Mouse (Mus musculus) regulatory T cell (primary cell): Measurements from ENCODE around the gene Thsd7a.

Experiments used
- in situ Hi-C: fragments of 300-600 bp; cut with MboI, MseI; formaldehyde crosslinking; loops from one replicate; pipeline ENCODE4 v1.15.1; 2025; ENCODE audit warnings: high pct_unique_total_duplicates

Gene Thsd7a

GRCm38 (mm10) chr6:12748787-12749530 is at the start of gene Thsd7a:
TSS of gene Thsd7a (minus strand) at chr6:12749410.
- in situ Hi-C loops, result loop anchor here (10.0 kb wide), 1 partner anchor 796 kb away; no protein-coding TSS in a partner anchor

GRCm38 (mm10) chr6:12787129-12787528 is 37.9 kb upstream of the Thsd7a start:
- in situ Hi-C loops, result loop anchor here (25.0 kb wide), 1 partner anchor 375 kb away; no protein-coding TSS in a partner anchor

DNA sequence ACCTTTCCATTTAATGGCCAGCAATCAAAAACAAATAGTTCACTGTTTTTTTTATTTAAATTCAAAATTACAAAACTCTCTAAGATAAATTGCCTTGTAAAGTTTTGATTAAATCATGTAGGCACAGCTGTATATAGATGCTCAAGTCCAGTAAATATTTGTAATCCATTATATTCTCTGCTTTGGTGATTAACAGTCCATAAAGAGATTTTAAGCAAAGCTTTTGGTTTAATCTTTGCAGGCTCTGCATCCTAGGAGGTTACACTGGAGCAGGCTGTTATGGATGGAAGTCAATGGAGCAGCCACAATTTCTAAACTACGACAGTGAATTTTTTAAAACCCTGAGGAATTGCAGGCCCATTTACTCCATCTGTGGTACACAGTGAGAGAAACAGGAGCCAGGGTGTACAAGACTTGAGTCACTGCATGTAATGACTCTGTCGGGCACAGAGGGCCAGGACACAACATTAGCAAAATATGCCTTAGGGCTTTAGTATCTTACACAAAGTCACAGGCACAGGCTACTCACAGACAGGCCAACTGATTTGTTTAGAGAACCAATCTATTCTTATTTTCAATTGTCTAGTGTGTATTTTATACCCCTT is 37.3 kb upstream of the Thsd7a start:
- in situ Hi-C loops, result loop anchor here (25.0 kb wide), 1 partner anchor 376 kb away; no protein-coding TSS in a partner anchor

- in situ Hi-C loops, result loop anchor here (25.0 kb wide), 1 partner anchor 377 kb away; no protein-coding TSS in a partner anchor
These were observed 35.9 kb upstream of the Thsd7a start for GRCm38 (mm10) chr6:12784918-12785618.

- in situ Hi-C loops, result no loop called here
These were observed 23.6 kb upstream of the Thsd7a start for GRCm38 (mm10) chr6:12772799-12773198.

DNA sequence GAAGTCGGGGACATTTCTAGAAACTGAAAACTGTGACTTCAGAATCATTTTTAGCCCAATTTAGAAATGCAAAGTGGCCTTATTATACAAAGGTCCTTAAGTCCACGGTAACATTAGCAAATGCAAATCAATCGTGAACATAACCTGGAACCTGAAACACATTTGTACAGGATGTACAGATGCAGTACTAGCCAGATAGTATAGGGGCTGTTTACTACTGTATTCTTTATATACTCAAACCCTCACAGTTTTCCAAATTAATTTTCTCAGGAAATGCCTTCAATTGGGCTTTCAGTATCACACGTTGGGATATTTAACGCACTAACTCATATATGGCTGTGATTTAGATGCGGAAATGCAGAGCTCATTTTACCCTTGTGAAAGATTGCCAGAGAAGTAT is 16.0 kb upstream of the Thsd7a start:
- in situ Hi-C loops, result no loop called here

DNA sequence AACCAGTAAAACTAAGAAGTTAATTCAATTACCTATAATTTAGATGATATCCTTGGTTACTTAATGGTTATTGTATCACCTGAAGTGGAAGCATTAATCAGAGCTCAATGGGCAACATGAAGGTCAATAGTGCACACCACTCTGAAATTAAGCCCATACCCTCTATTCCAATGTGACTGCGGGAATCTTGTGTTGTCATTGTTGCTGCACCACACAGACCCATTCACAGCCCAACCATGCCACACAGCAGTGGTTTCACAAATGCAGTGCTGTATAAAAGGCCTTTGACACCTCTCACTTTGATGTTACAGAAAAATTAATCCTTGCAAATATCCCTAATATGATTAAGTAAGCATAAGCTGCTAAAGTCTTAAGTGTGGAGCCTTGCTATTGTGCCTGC is 15.4 kb upstream of the Thsd7a start:
- in situ Hi-C loops, result no loop called here

DNA sequence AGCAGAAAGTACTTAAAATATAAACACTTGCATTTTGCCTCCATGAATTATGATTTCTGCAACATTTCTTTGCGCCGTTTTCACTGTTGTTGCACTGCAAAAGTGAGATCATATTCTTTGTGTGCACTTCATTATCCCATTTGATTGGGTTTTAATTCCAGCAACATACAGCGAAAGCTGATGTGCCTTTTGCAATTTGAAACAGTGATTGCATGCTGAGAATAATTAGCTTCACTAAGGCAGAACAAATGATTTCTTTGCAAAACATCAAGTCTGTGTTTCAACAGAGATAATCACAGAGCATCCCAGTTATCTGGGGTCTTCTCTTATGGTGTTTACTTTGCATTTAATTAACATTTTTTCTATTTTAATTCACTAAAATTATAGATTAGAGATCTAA is 14.6 kb upstream of the Thsd7a start:
- in situ Hi-C loops, result no loop called here

DNA sequence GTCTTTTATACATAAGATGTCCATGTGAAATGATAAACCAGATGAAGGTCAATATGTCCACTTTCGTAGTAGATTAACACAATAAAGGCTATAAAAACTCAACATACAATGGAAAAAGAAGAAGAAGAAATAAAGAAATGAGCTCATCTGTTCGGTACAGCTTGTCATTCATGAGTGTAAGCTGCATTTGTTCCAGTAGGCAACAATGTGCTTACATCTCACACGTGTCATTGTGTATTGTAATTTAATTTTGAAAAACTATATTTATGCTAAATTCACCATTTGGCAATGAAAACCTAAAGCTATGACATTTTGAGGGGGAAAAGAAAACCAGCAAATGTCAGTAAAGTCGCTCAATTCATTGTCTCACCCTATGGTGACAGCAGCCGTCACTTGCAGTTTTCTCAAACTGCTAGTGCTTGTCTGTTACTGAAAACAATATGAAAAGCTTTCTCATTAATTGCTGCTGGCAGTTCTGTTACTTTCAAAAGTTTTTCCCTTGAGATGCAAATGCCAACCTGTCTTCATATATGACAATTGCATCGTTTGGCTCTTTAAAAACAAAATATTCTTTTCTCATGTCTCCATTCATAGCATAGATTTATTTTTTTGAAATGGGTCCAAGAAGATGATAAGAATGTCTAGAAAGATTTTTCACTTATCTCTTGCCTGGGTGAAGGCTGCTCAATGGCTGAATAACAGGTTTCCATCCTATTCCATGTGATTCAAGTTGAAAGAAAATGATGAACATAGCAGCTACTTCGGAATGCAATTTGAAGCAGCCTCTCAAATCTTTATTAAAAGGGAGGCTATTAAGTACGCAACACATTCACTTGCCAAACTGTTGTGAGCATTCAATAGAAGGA is 10.4 kb upstream of the Thsd7a start:
- in situ Hi-C loops, result no loop called here

DNA sequence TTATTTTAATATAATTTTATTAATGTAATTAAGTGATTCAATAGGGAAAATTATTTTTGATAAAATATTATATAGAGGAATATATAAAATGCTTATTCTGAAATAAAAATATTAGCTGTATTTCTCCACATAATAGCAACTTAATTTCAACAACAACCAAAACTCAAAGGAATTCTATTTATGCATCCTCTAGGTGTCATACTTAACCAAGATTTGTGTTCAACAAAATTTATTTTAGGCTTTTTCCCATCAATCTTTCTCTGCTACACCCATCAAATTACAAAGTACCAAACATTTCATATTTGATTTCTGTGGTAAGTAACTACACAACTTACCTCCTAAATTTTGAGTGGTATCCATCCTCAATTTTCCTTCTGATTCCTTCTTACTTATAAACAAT is 3.1 kb upstream of the Thsd7a start:
- in situ Hi-C loops, result no loop called here

GRCm38 (mm10) chr6:12750441-12750840 is 1.2 kb upstream of the Thsd7a start:
- in situ Hi-C loops, result no loop called here

- in situ Hi-C loops, result loop anchor here (10.0 kb wide), 1 partner anchor 795 kb away; no protein-coding TSS in a partner anchor
These were observed 461 bp upstream of the Thsd7a start for GRCm38 (mm10) chr6:12749531-12750210.

DNA sequence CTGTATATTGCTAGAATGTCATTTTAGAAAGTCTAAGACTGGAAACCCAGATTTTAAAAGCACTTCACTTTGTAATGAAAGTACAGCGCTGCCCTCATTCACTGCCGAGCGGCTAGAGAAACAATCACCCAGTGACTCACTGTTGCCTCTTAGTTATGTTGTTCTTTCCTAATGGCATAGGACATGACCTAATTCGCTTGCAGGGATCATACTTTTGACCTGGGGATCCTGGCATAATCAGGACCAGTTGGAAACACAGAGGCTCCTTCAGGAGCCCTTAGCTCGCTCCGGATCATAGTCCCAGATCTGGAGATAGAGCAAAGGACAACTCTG is 790 bp downstream of the Thsd7a start:
- in situ Hi-C loops, result loop anchor here (10.0 kb wide), 1 partner anchor 796 kb away; no protein-coding TSS in a partner anchor

DNA sequence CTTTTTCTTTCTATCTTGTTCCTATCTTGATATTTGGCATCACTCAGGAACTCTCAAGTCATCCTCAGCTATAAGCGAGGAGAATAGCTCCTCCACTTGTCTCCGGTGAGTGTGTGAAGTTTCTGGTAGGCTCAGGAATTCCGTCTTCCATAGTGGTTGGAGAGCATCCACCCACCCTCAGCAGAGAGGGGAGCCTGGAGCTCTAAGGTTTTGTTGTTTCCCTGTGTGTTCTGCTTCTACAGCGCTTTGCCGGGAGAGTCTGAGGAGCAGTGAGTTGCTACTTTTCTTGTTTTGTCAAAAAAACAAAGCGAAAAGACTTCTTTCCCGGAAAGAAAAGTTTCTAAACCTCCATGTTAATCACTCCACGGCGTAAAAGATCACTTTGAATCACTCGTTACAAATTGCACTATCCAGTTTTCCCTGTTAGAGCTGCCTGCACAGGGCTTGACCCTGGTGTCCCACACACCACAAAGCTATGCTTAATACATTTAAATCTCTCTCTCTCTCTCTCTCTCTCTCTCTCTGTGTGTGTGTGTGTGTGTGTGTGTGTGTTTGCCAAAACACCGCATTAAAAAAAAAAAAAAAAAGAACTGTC is 1.3 kb downstream of the Thsd7a start:
- in situ Hi-C loops, result loop anchor here (10.0 kb wide), 1 partner anchor 797 kb away; no protein-coding TSS in a partner anchor

DNA sequence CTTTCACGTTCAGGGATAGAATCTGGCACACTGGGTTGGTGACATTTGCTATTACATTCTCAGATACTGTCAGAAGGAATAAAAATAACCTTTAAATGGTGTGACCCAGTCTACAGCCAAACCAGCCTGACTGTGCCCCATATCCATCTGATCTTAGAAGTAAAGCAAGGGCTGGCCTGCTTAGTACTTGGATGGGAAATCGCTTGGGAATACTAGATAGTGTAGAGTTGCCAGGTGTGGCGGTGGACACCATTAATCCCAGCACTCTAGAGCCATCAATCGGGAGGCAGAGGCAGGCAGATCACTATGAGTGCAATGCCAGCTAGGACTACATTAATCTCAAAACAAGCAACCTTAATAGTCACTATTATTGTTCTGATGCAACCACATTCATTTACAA is 6.4 kb downstream of the Thsd7a start:
- in situ Hi-C loops, result loop anchor here (10.0 kb wide), 1 partner anchor 802 kb away; no protein-coding TSS in a partner anchor

DNA sequence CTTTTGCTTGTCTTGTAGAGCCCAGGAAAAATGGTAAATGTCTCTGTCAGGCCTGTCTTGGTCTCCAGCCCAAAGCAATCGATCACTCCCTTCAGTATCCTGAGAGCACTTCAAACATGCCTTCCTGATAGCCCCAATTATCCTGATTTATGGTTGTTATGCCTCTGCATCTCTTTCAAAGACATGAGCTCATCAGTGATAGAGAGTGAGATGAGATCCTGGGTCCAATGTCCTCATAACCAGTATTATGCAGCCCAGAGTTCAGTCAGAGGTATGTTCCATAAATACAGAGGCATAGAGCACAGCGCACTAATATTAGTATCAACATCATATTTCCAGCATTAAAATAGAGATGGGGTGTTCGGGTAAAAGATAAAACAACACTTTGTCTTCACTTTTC is 15.3 kb downstream of the Thsd7a start:
- in situ Hi-C loops, result no loop called here

- in situ Hi-C loops, result no loop called here
These were observed 33.1 kb downstream of the Thsd7a start for GRCm38 (mm10) chr6:12716071-12716470.

DNA sequence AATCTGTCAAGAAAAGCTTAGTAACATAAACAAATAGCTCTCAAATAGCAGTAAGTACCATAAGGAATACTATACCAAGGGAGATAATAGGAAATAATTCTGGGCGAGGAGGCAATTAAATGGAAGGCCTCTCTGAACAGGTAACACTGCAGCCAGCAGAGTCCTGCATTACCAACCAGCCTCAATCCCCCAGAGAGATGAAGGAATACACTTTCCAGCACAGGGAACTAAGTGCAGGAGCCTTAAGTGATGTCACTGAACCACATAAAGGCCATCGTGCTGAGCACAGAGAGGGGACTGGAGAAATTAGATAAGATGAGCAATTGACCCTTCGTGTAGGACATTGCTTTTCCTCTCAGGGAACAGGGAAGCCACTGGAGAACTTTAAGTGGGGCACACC is 36.6 kb downstream of the Thsd7a start:
- in situ Hi-C loops, result no loop called here

GRCm38 (mm10) chr6:12702925-12703324 is 46.3 kb downstream of the Thsd7a start:
- in situ Hi-C loops, result no loop called here

GRCm38 (mm10) chr6:12699089-12699488 is 50.1 kb downstream of the Thsd7a start:
- in situ Hi-C loops, result no loop called here
